Mouse (Mus musculus): ENCODE measurements around the gene Caly. TPM values are rescaled to one million over a fixed set of nuclear protein-coding genes. Genes with fewer than 3 reads are reported as not detected.

Caly gene
- total RNA-seq, 1 experiment: not detected

GRCm38 (mm10) chr7:140077698-140078097 is 4.7 kb downstream of the Caly start:
- in situ Hi-C loops (cut with MboI; ENCODE audit: low sequenced_read_pairs in 2 of 2, unreplicated experiment in 2 of 2): no loop called here
- Histone ChIP-seq H3K4me1 (ENCODE audit: control insufficient read depth in 2 of 2, insufficient read depth in 2 of 2, low read length in 2 of 2, poor library complexity in 1 of 2) (no peaks in the 10 kb centered on the region), H3K9ac (ENCODE audit: insufficient read depth, low read depth, low read length, poor library complexity, severe bottlenecking) (no peak overlapping the region), H3K9me3 (ENCODE audit: control insufficient read depth, insufficient read depth, low read depth, low read length) (no peaks in the 10 kb centered on the region), H3K27ac (ENCODE audit: insufficient read depth, low read depth, low read length, poor library complexity, severe bottlenecking) (peak overlapping the region; percentile 1; the same call in 1 of the 2 replicates), H3K36me3 (ENCODE audit: control insufficient read depth, insufficient read depth, low read length, poor library complexity, severe bottlenecking) (no peaks in the 10 kb centered on the region), H3K4me3 (ENCODE audit: insufficient read depth in 1 of 2, low read depth in 1 of 2, low read length in 2 of 2, poor library complexity in 1 of 2, severe bottlenecking in 1 of 2) (no peak overlapping the region)
- no peak for DNase-seq (ENCODE audit: low read depth, low spot score)
- no peak for TF ChIP-seq HCFC1 (IDR thresholded peaks at IDR 0.05; ENCODE audit: borderline replicate concordance, insufficient read depth, low read length)
- TF ChIP-seq ZNF384 (IDR thresholded peaks at IDR 0.05; ENCODE audit: low read depth, low read length): peak; percentile 35; the same call in 1 of the 2 replicates

DNA sequence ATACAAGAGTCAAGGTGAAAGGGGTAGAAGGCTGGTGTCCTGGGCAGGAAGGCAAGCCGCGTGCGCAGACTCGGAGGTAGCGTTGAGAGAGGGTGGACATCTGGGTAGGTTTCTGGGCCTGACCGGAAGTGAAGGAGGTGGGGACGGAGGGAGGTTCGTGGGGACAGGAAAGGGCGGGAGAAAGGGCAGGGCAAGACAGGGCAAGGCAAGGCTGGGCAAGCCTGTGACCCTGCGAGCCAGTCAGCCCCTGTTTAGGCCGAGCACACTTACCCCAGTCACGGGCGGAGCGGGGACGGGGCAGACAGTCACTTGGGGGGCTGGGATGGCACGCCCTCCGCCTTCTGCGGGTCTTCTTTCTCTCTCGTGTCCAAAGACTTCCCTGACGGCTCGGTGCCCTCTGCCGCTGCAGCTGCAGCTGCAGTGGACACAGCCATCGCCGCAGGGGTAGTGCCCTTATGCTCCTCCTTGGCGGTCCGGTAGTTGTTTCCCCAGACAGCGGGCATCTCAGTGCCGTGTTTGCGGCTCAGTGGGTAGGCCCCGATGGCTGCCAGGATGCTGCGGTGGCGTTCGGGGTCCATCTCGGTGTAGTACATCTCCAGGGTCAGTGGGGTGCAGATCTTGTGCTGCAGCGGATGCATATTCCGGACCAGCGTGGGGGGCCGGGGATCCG is 12.2 kb downstream of the Caly start:
- peak overlapping the region; percentile 55 for H3K9ac ChIP-seq (ENCODE audit: insufficient read depth, low read depth, low read length, poor library complexity, severe bottlenecking)
- peak overlapping the region; percentile 60 to 71 for H3K4me3 ChIP-seq (ENCODE audit: insufficient read depth in 1 of 2, low read depth in 1 of 2, low read length in 2 of 2, poor library complexity in 1 of 2, severe bottlenecking in 1 of 2)
- DNase-seq (ENCODE audit: low read depth, low spot score): no peak
- no peaks in the 10 kb centered on the region for H3K36me3 ChIP-seq (ENCODE audit: control insufficient read depth, insufficient read depth, low read length, poor library complexity, severe bottlenecking)
- H3K4me1 ChIP-seq (ENCODE audit: control insufficient read depth in 2 of 2, insufficient read depth in 2 of 2, low read length in 2 of 2, poor library complexity in 1 of 2): peaks cover 0 to 3% of the 10 kb centered on the region in 2 experiments; a peak in 1 of 4 replicates
- no peak overlapping the region for H3K27ac ChIP-seq (ENCODE audit: insufficient read depth, low read depth, low read length, poor library complexity, severe bottlenecking)
- H3K9me3 ChIP-seq (ENCODE audit: control insufficient read depth, insufficient read depth, low read depth, low read length): no peaks in the 10 kb centered on the region
- in situ Hi-C loops (cut with MboI; ENCODE audit: low sequenced_read_pairs in 2 of 2, unreplicated experiment in 2 of 2): no loop called here
- TF ChIP-seq MAFK (IDR thresholded peaks at IDR 0.05; ENCODE audit: insufficient read depth, low read depth, low read length) (no peak), ZC3H11A (IDR thresholded peaks at IDR 0.05; ENCODE audit: borderline replicate concordance, low read depth, low read length) (no peak), HCFC1 (IDR thresholded peaks at IDR 0.05; ENCODE audit: borderline replicate concordance, insufficient read depth, low read length) (no peak), CHD2 (IDR thresholded peaks at IDR 0.05; ENCODE audit: low read depth, low read length) (no peak), ZNF384 (IDR thresholded peaks at IDR 0.05; ENCODE audit: low read depth, low read length) (no peak)

- no peak overlapping the region for H3K4me3 ChIP-seq (ENCODE audit: insufficient read depth in 1 of 2, low read depth in 1 of 2, low read length in 2 of 2, poor library complexity in 1 of 2, severe bottlenecking in 1 of 2)
- H3K9ac ChIP-seq (ENCODE audit: insufficient read depth, low read depth, low read length, poor library complexity, severe bottlenecking): no peak overlapping the region
- peaks cover 0 to 3% of the 10 kb centered on the region in 2 experiments; a peak in 1 of 4 replicates for H3K4me1 ChIP-seq (ENCODE audit: control insufficient read depth in 2 of 2, insufficient read depth in 2 of 2, low read length in 2 of 2, poor library complexity in 1 of 2)
- no peaks in the 10 kb centered on the region for H3K36me3 ChIP-seq (ENCODE audit: control insufficient read depth, insufficient read depth, low read length, poor library complexity, severe bottlenecking)
- no peak overlapping the region for H3K27ac ChIP-seq (ENCODE audit: insufficient read depth, low read depth, low read length, poor library complexity, severe bottlenecking)
- in situ Hi-C loops (cut with MboI; ENCODE audit: low sequenced_read_pairs in 2 of 2, unreplicated experiment in 2 of 2): loop anchor here in 1 of 2 experiments (5.0 kb wide), 1 partner anchor 165 kb away; no protein-coding TSS in a partner anchor
- no peak for DNase-seq (ENCODE audit: low read depth, low spot score)
- TF ChIP-seq CHD2 (IDR thresholded peaks at IDR 0.05; ENCODE audit: low read depth, low read length) (no peak), HCFC1 (IDR thresholded peaks at IDR 0.05; ENCODE audit: borderline replicate concordance, insufficient read depth, low read length) (no peak), ZNF384 (IDR thresholded peaks at IDR 0.05; ENCODE audit: low read depth, low read length) (no peak), ZC3H11A (IDR thresholded peaks at IDR 0.05; ENCODE audit: borderline replicate concordance, low read depth, low read length) (no peak), MAFK (IDR thresholded peaks at IDR 0.05; ENCODE audit: insufficient read depth, low read depth, low read length) (no peak)
- H3K9me3 ChIP-seq (ENCODE audit: control insufficient read depth, insufficient read depth, low read depth, low read length): no peaks in the 10 kb centered on the region
These were observed 15.0 kb downstream of the Caly start for GRCm38 (mm10) chr7:140067397-140067796.

DNA sequence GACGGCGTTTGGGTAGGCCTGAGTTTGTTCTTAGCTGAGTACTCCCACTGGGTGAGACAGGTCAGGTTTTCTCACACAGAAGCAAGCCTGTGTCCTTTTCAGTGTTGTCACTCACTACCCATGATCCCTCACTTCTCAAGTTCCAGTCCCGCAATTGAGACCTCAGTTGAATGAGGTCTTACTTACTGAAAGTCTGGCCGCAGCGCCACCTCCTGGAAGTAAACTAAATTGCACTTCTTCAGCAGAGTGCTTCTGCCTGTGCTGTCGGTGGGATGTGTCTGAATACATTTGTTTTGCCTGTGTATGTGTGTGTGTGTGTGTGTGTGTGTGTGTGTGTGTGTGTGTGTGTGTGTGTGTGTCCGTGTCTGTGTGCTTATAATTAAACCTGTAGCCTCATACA is 19.3 kb downstream of the Caly start:
- H3K27ac ChIP-seq (ENCODE audit: insufficient read depth, low read depth, low read length, poor library complexity, severe bottlenecking): no peak overlapping the region
- in situ Hi-C loops (cut with MboI; ENCODE audit: low sequenced_read_pairs in 2 of 2, unreplicated experiment in 2 of 2): no loop called here
- TF ChIP-seq ZNF384 (IDR thresholded peaks at IDR 0.05; ENCODE audit: low read depth, low read length) (no peak), ZC3H11A (IDR thresholded peaks at IDR 0.05; ENCODE audit: borderline replicate concordance, low read depth, low read length) (peak; percentile 59)
- H3K9ac ChIP-seq (ENCODE audit: insufficient read depth, low read depth, low read length, poor library complexity, severe bottlenecking): no peak overlapping the region
- peak; percentile 83 for DNase-seq (ENCODE audit: low read depth, low spot score)
- no peaks in the 10 kb centered on the region for H3K36me3 ChIP-seq (ENCODE audit: control insufficient read depth, insufficient read depth, low read length, poor library complexity, severe bottlenecking)
- no peaks in the 10 kb centered on the region for H3K9me3 ChIP-seq (ENCODE audit: control insufficient read depth, insufficient read depth, low read depth, low read length)
- H3K4me1 ChIP-seq (ENCODE audit: control insufficient read depth in 2 of 2, insufficient read depth in 2 of 2, low read length in 2 of 2, poor library complexity in 1 of 2): peaks cover 0 to 9% of the 10 kb centered on the region in 2 experiments; a peak in 2 of 4 replicates
- no peak overlapping the region for H3K4me3 ChIP-seq (ENCODE audit: insufficient read depth in 1 of 2, low read depth in 1 of 2, low read length in 2 of 2, poor library complexity in 1 of 2, severe bottlenecking in 1 of 2)

DNA sequence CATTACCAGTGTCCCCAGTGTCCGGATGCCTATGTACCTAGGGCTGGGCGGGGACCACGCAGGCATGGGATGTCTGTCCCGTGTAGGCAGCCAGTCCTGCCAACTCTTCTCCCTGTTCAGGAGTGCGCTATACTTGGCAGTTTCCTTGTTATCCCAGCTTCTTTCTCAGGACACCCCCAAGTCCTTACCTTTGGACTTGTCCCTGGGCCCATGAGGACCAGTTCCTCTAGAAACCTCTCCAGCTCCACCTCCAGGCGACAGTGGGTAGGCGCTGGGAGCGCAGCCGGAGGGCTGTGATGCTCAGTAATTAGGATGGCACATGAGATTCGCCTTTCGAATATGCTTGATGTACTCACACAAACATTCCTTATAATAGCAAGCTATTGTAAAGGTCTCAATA is 20.0 kb downstream of the Caly start:
- H3K27ac ChIP-seq (ENCODE audit: insufficient read depth, low read depth, low read length, poor library complexity, severe bottlenecking): no peak overlapping the region
- H3K4me1 ChIP-seq (ENCODE audit: control insufficient read depth in 2 of 2, insufficient read depth in 2 of 2, low read length in 2 of 2, poor library complexity in 1 of 2): peaks cover 0 to 9% of the 10 kb centered on the region in 2 experiments; a peak in 2 of 4 replicates
- H3K36me3 ChIP-seq (ENCODE audit: control insufficient read depth, insufficient read depth, low read length, poor library complexity, severe bottlenecking): no peaks in the 10 kb centered on the region
- H3K9ac ChIP-seq (ENCODE audit: insufficient read depth, low read depth, low read length, poor library complexity, severe bottlenecking): no peak overlapping the region
- H3K9me3 ChIP-seq (ENCODE audit: control insufficient read depth, insufficient read depth, low read depth, low read length): no peaks in the 10 kb centered on the region
- no peak overlapping the region for H3K4me3 ChIP-seq (ENCODE audit: insufficient read depth in 1 of 2, low read depth in 1 of 2, low read length in 2 of 2, poor library complexity in 1 of 2, severe bottlenecking in 1 of 2)
- in situ Hi-C loops (cut with MboI; ENCODE audit: low sequenced_read_pairs in 2 of 2, unreplicated experiment in 2 of 2): no loop called here
- no peak for TF ChIP-seq HCFC1 (IDR thresholded peaks at IDR 0.05; ENCODE audit: borderline replicate concordance, insufficient read depth, low read length)
- no peak for TF ChIP-seq ZC3H11A (IDR thresholded peaks at IDR 0.05; ENCODE audit: borderline replicate concordance, low read depth, low read length)
- TF ChIP-seq CHD2 (IDR thresholded peaks at IDR 0.05; ENCODE audit: low read depth, low read length): no peak
- TF ChIP-seq ZNF384 (IDR thresholded peaks at IDR 0.05; ENCODE audit: low read depth, low read length): no peak
- no peak for TF ChIP-seq MAFK (IDR thresholded peaks at IDR 0.05; ENCODE audit: insufficient read depth, low read depth, low read length)
- DNase-seq (ENCODE audit: low read depth, low spot score): no peak

Measured in ES-E14 (cell line).